Mouse (Mus musculus) liver, embryonic 14.5 days (tissue): Measurements from ENCODE around the gene Ccn1. TPM values are rescaled to one million over a fixed set of nuclear protein-coding genes. Genes with fewer than 3 reads are reported as not detected.

Experiments
- ATAC-seq: fragments of 200-750 bp; cut with Nextera tagmentation; 2 replicates; pipeline ENCODE4 v1.8.0; 2017; ENCODE audit warnings: moderate number of reproducible peaks, mild to moderate bottlenecking, moderate library complexity; ENCODE audit not compliant: insufficient read depth
- DNase-seq, 3 experiments: peaks; one replicate each; pipeline ENCODE4 v3.0.0-alpha.2; 2012 to 2013; ENCODE audit warnings: low read depth in 3 of 3, low spot score in 3 of 3
- H3K27ac ChIP-seq: fragments of 300-500 bp; sonication (generic); 2 replicates; pipeline ENCODE4 v1.5.1; 2014; ENCODE audit warnings: moderate library complexity, mild to moderate bottlenecking, control low read depth, inconsistent platforms
- H3K27me3 ChIP-seq: fragments of 300-500 bp; sonication (generic); 2 replicates; pipeline ENCODE4 v1.6.1; 2014; ENCODE audit warnings: mild to moderate bottlenecking, low read length, moderate library complexity; ENCODE audit not compliant: control insufficient read depth, insufficient read depth
- H3K36me3 ChIP-seq: fragments of 300-500 bp; sonication (generic); replicated peaks from 2 replicates; pipeline ENCODE4 v1.6.1; 2014; ENCODE audit warnings: low read depth; ENCODE audit not compliant: control insufficient read depth, insufficient read depth
- H3K4me1 ChIP-seq, 2 experiments: fragments of 200-500 bp in 1 of 2; fragments of 300-500 bp in 1 of 2; sonication (generic) in 1 of 2; replicated peaks; 2 replicates each; pipeline ENCODE4 v1.6.1; 2012 to 2014; ENCODE audit warnings: antibody characterized with exemption in 1 of 2, inconsistent platforms in 1 of 2, low read length in 1 of 2; ENCODE audit not compliant: control insufficient read depth in 2 of 2, insufficient read depth in 2 of 2
- H3K4me2 ChIP-seq: fragments of 300-500 bp; sonication (generic); 2 replicates; pipeline ENCODE4 v1.6.1; 2014; ENCODE audit warnings: low read depth, mild to moderate bottlenecking, control low read depth, moderate library complexity
- H3K4me3 ChIP-seq, 2 experiments: fragments of 200-500 bp in 1 of 2; fragments of 300-500 bp in 1 of 2; sonication (generic) in 1 of 2; 2 replicates each; pipeline ENCODE4 v1.5.1; 2012 to 2014; ENCODE audit warnings: low read depth in 2 of 2, low read length in 2 of 2, mild to moderate bottlenecking in 2 of 2, control low read depth in 1 of 2, inconsistent platforms in 1 of 2, moderate library complexity in 1 of 2; ENCODE audit not compliant: insufficient read depth in 1 of 2
- H3K9ac ChIP-seq: fragments of 300-500 bp; sonication (generic); replicated peaks from 2 replicates; pipeline ENCODE4 v1.6.1; 2014; ENCODE audit warnings: mild to moderate bottlenecking, control low read depth, moderate library complexity
- H3K9me3 ChIP-seq: fragments of 300-500 bp; sonication (generic); 2 replicates; pipeline ENCODE4 v1.6.1; 2016; ENCODE audit warnings: low read length, mixed read lengths; ENCODE audit not compliant: control insufficient read depth
- CTCF ChIP-seq: IDR thresholded peaks from 2 replicates; pipeline ENCODE4 v1.5.1; 2016; ENCODE audit warnings: antibody characterized with exemption, low read depth, control low read depth
- EP300 ChIP-seq: IDR thresholded peaks from 2 replicates; pipeline ENCODE4 v1.6.1; 2016; ENCODE audit warnings: antibody characterized with exemption, low read depth
- WGBS: fragments of 180-500 bp; shearing (Covaris S2); extraction: QIAGEN DNeasy Blood & Tissue Kit; methylation state at CpG from one replicate; pipeline ENCODE4 v1.1.7; 2014; ENCODE audit not compliant: insufficient replicate concordance; 5-methylcytosine and 5-hydroxymethylcytosine counted together
- polyA plus RNA-seq, 2 experiments: library from polyadenylated mRNA; depleted of rRNA in 1 of 2; stranded (reverse) in 1 of 2; unstranded in 1 of 2; fragments of >200 nt; fragmentation: Nextera tagmentation in 1 of 2; extraction: Ambion mirVana in 1 of 2; gene quantifications; 2 replicates each; pipeline versions ENCODE4 v1.2.1 to v1.2.3; 2012 to 2014

Ccn1 gene
- polyA plus RNA-seq, 2 experiments, result 3.0 to 3.2 TPM

- ATAC-seq, result no peak
These were observed 26.4 kb upstream of the Ccn1 start for GRCm38 (mm10) chr3:145676212-145676611.

GRCm38 (mm10) chr3:145674815-145675214, 25.0 kb upstream of the Ccn1 start:
- Histone ChIP-seq H3K9ac (no peak overlapping the region), H3K36me3 (no peaks in the 10 kb centered on the region), H3K9me3 (no peaks in the 10 kb centered on the region), H3K27me3 (no peaks in the 10 kb centered on the region), H3K4me2 (no peak overlapping the region), H3K4me1 (no peaks in the 10 kb centered on the region), H3K4me3 (no peak overlapping the region), H3K27ac (no peak overlapping the region)
- TF ChIP-seq EP300, result no peak
- TF ChIP-seq CTCF, result no peak
- no peak for DNase-seq
- WGBS, result 25% methylated on average over 2 of the region's 2 CpGs
- no peak for ATAC-seq

More at GRCm38 (mm10) chr3:145676212-145676611, 26.4 kb upstream of the Ccn1 start:
- H3K36me3 ChIP-seq, result no peaks in the 10 kb centered on the region
- WGBS, result 51% methylated on average over 6 of the region's 6 CpGs
- no peak overlapping the region for H3K4me3 ChIP-seq
- no peak for TF ChIP-seq CTCF
- TF ChIP-seq EP300, result no peak
- no peaks in the 10 kb centered on the region for H3K27me3 ChIP-seq
- H3K4me1 ChIP-seq, result no peaks in the 10 kb centered on the region
- DNase-seq, result no peak
- no peak overlapping the region for H3K27ac ChIP-seq
- no peak overlapping the region for H3K4me2 ChIP-seq
- H3K9ac ChIP-seq, result no peak overlapping the region
- no peaks in the 10 kb centered on the region for H3K9me3 ChIP-seq

DNA sequence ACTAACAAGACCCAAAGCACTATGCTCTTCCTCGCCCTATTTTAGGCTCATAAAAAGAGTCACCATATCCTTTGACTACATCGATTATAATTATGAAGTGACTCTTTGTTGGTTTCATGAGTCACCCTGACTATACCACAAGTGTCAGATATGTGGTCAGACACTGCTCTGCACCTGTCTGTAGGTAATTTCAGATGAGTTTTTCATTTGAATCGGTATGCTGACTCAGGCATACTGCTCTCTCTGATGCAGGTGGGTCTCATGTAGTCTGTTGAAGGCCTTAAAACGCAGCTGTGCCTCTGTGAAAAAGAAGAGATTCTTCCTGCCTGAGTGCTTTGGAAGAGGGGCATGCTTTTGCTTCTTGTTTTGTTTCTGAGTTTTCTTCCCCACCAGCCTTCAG, 16.6 kb upstream of the Ccn1 start:
- no peak overlapping the region for H3K4me2 ChIP-seq

DNA sequence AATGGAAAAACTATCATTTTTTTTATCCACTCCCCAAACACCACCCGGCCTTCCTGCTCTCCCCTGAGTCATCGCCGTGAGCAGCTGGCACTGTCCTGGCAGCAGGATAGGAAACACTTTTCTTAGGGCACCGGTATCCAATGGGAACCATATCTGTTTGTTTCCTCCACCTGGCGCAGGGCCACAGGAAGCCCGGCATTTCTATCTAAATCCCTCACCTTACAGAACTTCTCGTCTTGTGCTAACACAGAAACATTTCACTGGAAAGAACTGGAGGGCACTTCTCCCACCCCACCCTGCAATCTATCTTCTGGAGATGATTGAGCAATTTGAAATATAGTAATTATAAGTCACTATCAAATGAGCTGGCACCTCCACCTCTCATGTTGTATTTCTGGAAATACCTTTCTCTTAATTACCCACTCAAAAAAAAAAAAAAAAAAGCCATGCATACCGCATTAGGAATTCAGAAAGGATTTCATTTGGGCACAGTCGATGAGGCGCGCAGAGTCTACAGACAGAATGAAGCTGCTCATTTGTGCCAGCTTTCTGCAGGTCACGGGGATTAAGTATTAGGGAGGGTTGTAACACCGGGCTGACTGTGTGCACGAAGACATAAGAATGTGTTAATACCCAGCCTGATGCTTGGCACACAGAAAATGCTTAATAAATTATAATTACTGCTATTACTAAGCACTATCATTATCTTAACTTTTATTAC, 7.4 kb upstream of the Ccn1 start:
- Histone ChIP-seq H3K9me3 (no peaks in the 10 kb centered on the region), H3K4me1 (peaks cover 0 to 4% of the 10 kb centered on the region in 2 experiments; a peak in 2 of 4 replicates), H3K9ac (no peak overlapping the region), H3K4me2 (no peak overlapping the region), H3K27me3 (peaks cover 15% of the 10 kb centered on the region), H3K36me3 (no peaks in the 10 kb centered on the region), H3K27ac (no peak overlapping the region), H3K4me3 (no peak overlapping the region)
- ATAC-seq (no peak), DNase-seq (no peak)
- no peak for TF ChIP-seq EP300
- TF ChIP-seq CTCF, result no peak
- WGBS, result 70% methylated on average over 14 of the region's 14 CpGs

More for the DNA sequence above, 16.6 kb upstream of the Ccn1 start:
- 0 out of 4 replicates have a peak, but pooled peaks cover 0 to 2% of the 10 kb centered on the region in 2 experiments for H3K4me1 ChIP-seq
- TF ChIP-seq EP300 (no peak), CTCF (no peak)
- no peaks in the 10 kb centered on the region for H3K36me3 ChIP-seq
- no peak overlapping the region for H3K4me3 ChIP-seq
- H3K9me3 ChIP-seq, result no peaks in the 10 kb centered on the region
- no peak overlapping the region for H3K9ac ChIP-seq
- ATAC-seq, result no peak
- 64% methylated on average over 4 of the region's 4 CpGs for WGBS
- no peaks in the 10 kb centered on the region for H3K27me3 ChIP-seq
- no peak overlapping the region for H3K27ac ChIP-seq
- no peak for DNase-seq

GRCm38 (mm10) chr3:145654944-145655343, 5.2 kb upstream of the Ccn1 start:
- DNase-seq (no peak), ATAC-seq (no peak)
- 57% methylated on average over 6 of the region's 6 CpGs for WGBS
- H3K9me3 ChIP-seq, result no peaks in the 10 kb centered on the region
- no peak overlapping the region for H3K27ac ChIP-seq
- TF ChIP-seq EP300, result no peak
- no peak for TF ChIP-seq CTCF
- no peak overlapping the region for H3K4me3 ChIP-seq
- peaks cover 0 to 4% of the 10 kb centered on the region in 2 experiments; a peak in 2 of 4 replicates for H3K4me1 ChIP-seq
- H3K36me3 ChIP-seq, result no peaks in the 10 kb centered on the region
- peaks cover 37% of the 10 kb centered on the region for H3K27me3 ChIP-seq
- H3K9ac ChIP-seq, result no peak overlapping the region
- no peak overlapping the region for H3K4me2 ChIP-seq
